Mouse (Mus musculus) forebrain, embryonic 12.5 days (tissue): ENCODE measurements at regions not wholly inside any gene's neighbourhood (a gene's known extent, or its start where the extent isn't known, plus 50 kb on each side); places are given as distances from the start of the nearest gene placed in this dataset.

Experiments
- ATAC-seq: fragments of 200-750 bp; cut with Nextera tagmentation; 2 replicates; pipeline ENCODE4 v1.8.0; 2017; ENCODE audit warnings: moderate TSS enrichment; ENCODE audit not compliant: low FRiP score
- H3K27ac ChIP-seq: fragments of 300-500 bp; sonication (generic); 2 replicates; pipeline ENCODE4 v1.5.1; 2016; ENCODE audit warnings: mild to moderate bottlenecking
- H3K27me3 ChIP-seq: fragments of 300-500 bp; sonication (generic); 2 replicates; pipeline ENCODE4 v1.6.1; 2016; ENCODE audit warnings: mild to moderate bottlenecking
- H3K36me3 ChIP-seq: fragments of 300-500 bp; sonication (generic); replicated peaks from 2 replicates; pipeline ENCODE4 v1.6.1; 2016; ENCODE audit warnings: mild to moderate bottlenecking
- H3K4me1 ChIP-seq: fragments of 300-500 bp; sonication (generic); 2 replicates; pipeline ENCODE4 v1.6.1; 2016
- H3K4me2 ChIP-seq: fragments of 300-500 bp; sonication (generic); 2 replicates; pipeline ENCODE4 v1.6.1; 2016; ENCODE audit warnings: mild to moderate bottlenecking, moderate library complexity
- H3K4me3 ChIP-seq: fragments of 300-500 bp; sonication (generic); replicated peaks from 2 replicates; pipeline ENCODE4 v1.5.1; 2016; ENCODE audit warnings: mild to moderate bottlenecking
- H3K9ac ChIP-seq: fragments of 300-500 bp; sonication (generic); 2 replicates; pipeline ENCODE4 v1.6.1; 2016; ENCODE audit warnings: mild to moderate bottlenecking
- H3K9me3 ChIP-seq: fragments of 300-500 bp; sonication (generic); 2 replicates; pipeline ENCODE4 v1.6.1; 2016
- WGBS: fragments of 180-500 bp; shearing (Covaris S2); methylation state at CpG from one replicate; pipeline ENCODE4 v1.1.7; 2016; 5-methylcytosine and 5-hydroxymethylcytosine counted together

- no peaks in the 10 kb centered on the region for H3K27me3 ChIP-seq
- no peak for ATAC-seq
- no peak overlapping the region for H3K9ac ChIP-seq
- no peak overlapping the region for H3K4me2 ChIP-seq
- H3K4me3 ChIP-seq: no peak overlapping the region
- no peak overlapping the region for H3K27ac ChIP-seq
- no peaks in the 10 kb centered on the region for H3K4me1 ChIP-seq
- no peaks in the 10 kb centered on the region for H3K36me3 ChIP-seq
- 84% methylated on average over 8 of the region's 8 CpGs for WGBS
- H3K9me3 ChIP-seq: no peaks in the 10 kb centered on the region
These were observed 61.0 kb upstream of the Ptpn3 start for GRCm38 (mm10) chr4:57362652-57363051.

GRCm38 (mm10) chr4:57369736-57370373, 64.2 kb upstream of the Palm2 start:
- Histone ChIP-seq H3K4me2 (no peak overlapping the region), H3K27ac (no peak overlapping the region), H3K27me3 (no peaks in the 10 kb centered on the region), H3K9me3 (no peaks in the 10 kb centered on the region), H3K4me3 (no peak overlapping the region), H3K9ac (no peak overlapping the region), H3K36me3 (no peaks in the 10 kb centered on the region), H3K4me1 (no peaks in the 10 kb centered on the region)
- ATAC-seq: peak; percentile 87; the same call in 1 of the 2 replicates
- WGBS: 18% methylated on average over 12 of the region's 12 CpGs

GRCm38 (mm10) chr4:57377872-57378271, 56.2 kb upstream of the Palm2 start:
- H3K4me1 ChIP-seq: peaks cover 5% of the 10 kb centered on the region; the same call in 1 of the 2 replicates
- 0 out of 2 replicates have a peak, but pooled peaks cover 6% of the 10 kb centered on the region for H3K27me3 ChIP-seq
- 53% methylated on average over 5 of the region's 5 CpGs for WGBS
- no peaks in the 10 kb centered on the region for H3K9me3 ChIP-seq
- H3K36me3 ChIP-seq: no peaks in the 10 kb centered on the region
- no peak for ATAC-seq
- no peak overlapping the region for H3K4me2 ChIP-seq
- no peak overlapping the region for H3K27ac ChIP-seq
- H3K4me3 ChIP-seq: no peak overlapping the region
- H3K9ac ChIP-seq: no peak overlapping the region

GRCm38 (mm10) chr4:57380063-57380800, 53.8 kb upstream of the Palm2 start:
- WGBS: 67% methylated on average over 9 of the region's 9 CpGs
- Histone ChIP-seq H3K9me3 (no peaks in the 10 kb centered on the region), H3K36me3 (no peaks in the 10 kb centered on the region), H3K4me2 (no peak overlapping the region), H3K27me3 (0 out of 2 replicates have a peak, but pooled peaks cover 6% of the 10 kb centered on the region), H3K27ac (no peak overlapping the region), H3K4me1 (peaks cover 5% of the 10 kb centered on the region; the same call in 1 of the 2 replicates), H3K4me3 (no peak overlapping the region), H3K9ac (no peak overlapping the region)
- ATAC-seq: no peak

GRCm38 (mm10) chr4:57381306-57381705, 52.7 kb upstream of the Palm2 start:
- no peak for ATAC-seq
- Histone ChIP-seq H3K27ac (no peak overlapping the region), H3K9ac (no peak overlapping the region), H3K36me3 (no peaks in the 10 kb centered on the region), H3K4me1 (peaks cover 5% of the 10 kb centered on the region; the same call in 1 of the 2 replicates), H3K27me3 (0 out of 2 replicates have a peak, but pooled peaks cover 6% of the 10 kb centered on the region), H3K4me2 (no peak overlapping the region), H3K9me3 (no peaks in the 10 kb centered on the region), H3K4me3 (no peak overlapping the region)
- 83% methylated on average over 4 of the region's 4 CpGs for WGBS
